Mouse (Mus musculus): ENCODE data around the gene Slc2a8. TPM values are rescaled to one million over a fixed set of nuclear protein-coding genes. Genes with fewer than 3 reads are reported as not detected.

Slc2a8 gene
- polyA plus RNA-seq, 1 experiment, result 28.4 TPM

DNA sequence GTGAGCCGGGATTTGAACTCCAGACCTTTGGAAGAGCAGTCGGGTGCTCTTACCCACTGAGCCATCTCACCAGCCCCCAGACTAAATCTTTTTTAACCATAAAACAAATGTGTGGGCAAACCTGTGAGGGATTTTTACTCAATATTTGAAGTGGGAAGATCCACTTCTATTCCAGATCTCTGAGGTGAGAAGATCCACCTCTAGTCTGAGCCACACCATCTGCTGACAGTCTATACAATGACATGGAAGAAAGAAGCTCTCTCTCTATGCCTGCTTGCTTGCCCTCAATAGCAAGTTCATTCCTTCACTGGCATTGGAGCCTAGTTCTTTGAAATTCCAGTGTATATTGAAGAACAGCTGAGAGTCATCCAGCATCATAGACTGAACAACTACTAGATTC lies 17.9 kb upstream of the Slc2a8 start:
- no peaks in the 10 kb centered on the region; the same call in 1 of the 2 replicates for H3K9me3 ChIP-seq
- H3K36me3 ChIP-seq (replicated peaks; ENCODE audit: low read length), result no peaks in the 10 kb centered on the region
- TF ChIP-seq GATA1 (IDR thresholded peaks at IDR 0.05; ENCODE audit: borderline replicate concordance, low read length) (no peak), FLI1 (IDR thresholded peaks at IDR 0.05; ENCODE audit: low read length) (no peak)
- peaks cover 44% of the 10 kb centered on the region for H3K27me3 ChIP-seq (replicated peaks)
- no peak overlapping the region for H3K4me3 ChIP-seq (replicated peaks)
- no peaks in the 10 kb centered on the region for H3K4me1 ChIP-seq

DNA sequence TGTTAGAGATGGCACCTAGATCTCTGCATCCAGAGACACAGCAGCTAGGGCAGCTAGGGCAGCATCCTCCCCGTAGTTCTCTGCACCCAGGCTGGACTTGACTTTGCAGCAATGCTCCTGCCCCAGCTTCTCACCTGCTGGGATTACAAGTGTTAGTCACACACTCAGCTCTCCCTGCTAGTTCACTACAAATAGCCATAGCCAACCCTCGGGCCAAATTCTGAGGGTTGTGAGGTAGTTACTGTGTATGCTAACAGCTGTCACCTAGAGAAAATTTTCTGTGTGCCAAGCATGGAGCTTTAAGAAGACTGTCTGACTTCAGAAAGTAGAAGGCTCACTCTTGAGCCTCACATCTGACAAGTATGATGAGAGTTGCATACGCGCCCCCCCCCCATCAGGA lies 15.9 kb upstream of the Slc2a8 start:
- H3K9me3 ChIP-seq, result no peaks in the 10 kb centered on the region; the same call in 1 of the 2 replicates
- TF ChIP-seq FLI1 (IDR thresholded peaks at IDR 0.05; ENCODE audit: low read length) (no peak), GATA1 (IDR thresholded peaks at IDR 0.05; ENCODE audit: borderline replicate concordance, low read length) (no peak)
- no peaks in the 10 kb centered on the region for H3K4me1 ChIP-seq
- H3K4me3 ChIP-seq (replicated peaks), result no peak overlapping the region
- no peaks in the 10 kb centered on the region for H3K36me3 ChIP-seq (replicated peaks; ENCODE audit: low read length)
- H3K27me3 ChIP-seq (replicated peaks), result peaks cover 38% of the 10 kb centered on the region

DNA sequence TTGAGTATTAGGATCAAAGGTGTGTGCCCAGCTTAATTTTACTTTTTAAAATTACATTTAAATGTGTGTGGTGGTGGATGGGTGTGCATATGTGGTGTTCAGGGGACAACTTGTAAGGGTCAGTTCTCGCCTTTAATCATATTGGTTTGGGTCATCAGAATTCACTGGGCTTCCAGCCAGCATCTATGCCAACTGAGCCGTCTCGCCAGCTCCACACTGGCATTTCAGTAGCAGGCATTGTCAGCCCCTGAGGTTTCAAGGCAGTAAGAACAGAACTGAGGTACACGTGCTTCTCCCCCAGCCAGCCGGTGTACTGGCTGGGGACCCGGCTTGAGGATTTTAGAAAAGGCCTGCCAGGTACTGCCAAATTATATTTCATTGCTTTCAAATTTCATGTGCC lies 15.2 kb upstream of the Slc2a8 start:
- Histone ChIP-seq H3K36me3 (replicated peaks; ENCODE audit: low read length) (no peaks in the 10 kb centered on the region), H3K27me3 (replicated peaks) (peaks cover 38% of the 10 kb centered on the region), H3K4me3 (replicated peaks) (no peak overlapping the region), H3K9me3 (no peaks in the 10 kb centered on the region; the same call in 1 of the 2 replicates), H3K4me1 (peaks cover 3% of the 10 kb centered on the region; the same call in 1 of the 2 replicates)
- TF ChIP-seq GATA1 (IDR thresholded peaks at IDR 0.05; ENCODE audit: borderline replicate concordance, low read length) (no peak), FLI1 (IDR thresholded peaks at IDR 0.05; ENCODE audit: low read length) (no peak)

DNA sequence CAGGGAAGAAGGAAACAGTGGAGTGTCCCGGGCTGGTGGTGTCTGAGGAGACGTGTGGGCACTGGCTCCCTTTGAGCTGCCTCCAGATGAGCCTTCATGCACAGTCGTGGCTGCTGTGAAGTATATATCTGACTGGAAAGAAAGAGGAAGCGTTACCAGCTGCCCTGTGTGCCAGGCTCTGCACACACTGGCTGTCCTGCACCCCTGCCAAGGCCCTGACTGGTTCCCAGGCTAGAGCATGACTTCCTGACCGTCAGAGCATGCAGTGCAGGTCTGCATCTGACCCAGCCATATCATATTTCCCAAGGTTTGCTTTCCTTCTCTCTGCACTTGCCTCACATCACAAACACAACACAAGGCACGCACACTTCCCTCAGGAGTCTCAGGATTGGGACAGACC lies 10.2 kb upstream of the Slc2a8 start:
- TF ChIP-seq GATA1 (IDR thresholded peaks at IDR 0.05; ENCODE audit: borderline replicate concordance, low read length), result no peak
- TF ChIP-seq FLI1 (IDR thresholded peaks at IDR 0.05; ENCODE audit: low read length), result no peak
- peaks cover 40% of the 10 kb centered on the region for H3K27me3 ChIP-seq (replicated peaks)

DNA sequence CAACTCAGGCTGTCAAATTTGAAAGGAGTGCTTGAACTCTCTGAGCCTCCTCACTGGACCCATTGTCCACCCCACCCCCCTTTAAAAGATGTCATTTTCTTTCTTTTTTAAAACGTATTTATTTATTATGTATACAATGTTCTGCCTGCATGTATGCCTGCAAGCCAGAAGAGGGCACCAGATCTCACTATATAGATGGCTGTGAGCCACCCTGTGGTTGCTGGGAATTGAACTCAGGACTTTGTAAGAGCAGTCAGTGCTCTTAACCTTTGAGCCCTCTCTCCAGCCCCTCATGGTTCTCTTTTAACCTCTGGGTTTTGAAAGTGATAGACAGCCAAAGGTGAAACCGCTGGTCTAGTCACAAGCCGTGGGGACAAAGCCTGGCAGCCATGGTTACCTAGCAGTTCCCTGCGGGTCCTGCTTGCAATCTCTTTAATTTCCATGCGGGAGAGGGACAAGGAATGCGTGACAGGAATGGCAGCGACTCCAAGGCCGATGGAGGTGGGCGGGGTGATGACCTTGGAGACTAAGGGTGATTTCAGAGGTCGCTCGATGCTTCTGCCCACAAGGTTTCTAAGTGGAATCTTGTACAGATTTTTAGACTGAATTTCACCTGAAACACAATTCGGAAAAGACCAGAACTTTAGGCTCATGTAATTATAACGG lies 8.4 kb upstream of the Slc2a8 start:
- no peak for TF ChIP-seq FLI1 (IDR thresholded peaks at IDR 0.05; ENCODE audit: low read length)
- TF ChIP-seq GATA1 (IDR thresholded peaks at IDR 0.05; ENCODE audit: borderline replicate concordance, low read length), result no peak
- Histone ChIP-seq H3K9me3 (no peaks in the 10 kb centered on the region), H3K36me3 (replicated peaks; ENCODE audit: low read length) (no peaks in the 10 kb centered on the region), H3K27me3 (replicated peaks) (peaks cover 45% of the 10 kb centered on the region), H3K4me1 (peaks cover 13% of the 10 kb centered on the region), H3K4me3 (replicated peaks) (no peak overlapping the region)

More for the DNA sequence above, 10.2 kb upstream of the Slc2a8 start:
- Histone ChIP-seq H3K4me3 (replicated peaks) (no peak overlapping the region), H3K36me3 (replicated peaks; ENCODE audit: low read length) (no peaks in the 10 kb centered on the region), H3K9me3 (no peaks in the 10 kb centered on the region), H3K4me1 (peaks cover 13% of the 10 kb centered on the region)

DNA sequence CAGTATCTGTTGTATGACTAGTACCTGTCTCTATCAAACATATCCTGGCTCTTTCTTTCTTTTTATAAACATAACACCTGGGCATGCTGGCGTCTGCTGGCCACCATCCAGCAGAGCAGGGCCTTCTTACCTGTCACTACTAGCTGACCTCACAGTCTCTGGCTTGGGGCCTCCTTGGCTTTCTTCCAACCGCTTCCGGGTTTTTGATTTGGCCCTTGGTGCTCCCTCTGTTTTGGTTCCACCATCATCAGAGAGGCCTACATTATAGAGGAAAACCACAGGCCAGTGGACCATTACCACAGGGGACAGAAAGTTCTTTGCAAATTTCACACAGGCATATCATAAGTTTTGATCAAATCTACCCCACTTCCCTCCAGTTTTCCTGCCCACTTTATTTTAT lies 7.5 kb upstream of the Slc2a8 start:
- Histone ChIP-seq H3K9me3 (no peaks in the 10 kb centered on the region), H3K4me3 (replicated peaks) (no peak overlapping the region), H3K27me3 (replicated peaks) (peaks cover 41% of the 10 kb centered on the region), H3K4me1 (peaks cover 16% of the 10 kb centered on the region), H3K36me3 (replicated peaks; ENCODE audit: low read length) (no peaks in the 10 kb centered on the region)
- TF ChIP-seq GATA1 (IDR thresholded peaks at IDR 0.05; ENCODE audit: borderline replicate concordance, low read length) (no peak), FLI1 (IDR thresholded peaks at IDR 0.05; ENCODE audit: low read length) (no peak)

DNA sequence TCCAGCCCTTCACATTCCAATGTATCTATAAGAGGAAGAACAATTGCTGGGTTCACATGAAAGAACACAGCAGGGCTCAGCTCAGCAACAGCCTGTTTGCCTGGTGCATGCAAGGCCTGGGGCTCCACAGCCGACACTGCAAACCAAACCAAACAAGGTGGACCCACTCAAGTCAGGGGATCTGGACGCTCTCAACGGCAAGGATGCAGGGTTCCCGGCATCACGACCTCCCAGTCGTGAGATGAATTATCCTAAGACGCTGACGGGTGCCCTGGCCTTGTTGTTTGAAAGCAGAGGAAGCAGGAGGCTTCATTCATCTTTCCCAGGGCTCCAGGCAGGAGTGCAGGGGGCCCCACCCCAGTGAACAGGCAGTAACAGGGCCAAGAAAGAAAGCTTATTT lies 4.0 kb upstream of the Slc2a8 start:
- Histone ChIP-seq H3K36me3 (replicated peaks; ENCODE audit: low read length) (no peaks in the 10 kb centered on the region), H3K4me3 (replicated peaks) (no peak overlapping the region), H3K9me3 (no peaks in the 10 kb centered on the region), H3K27me3 (replicated peaks) (peaks cover 28% of the 10 kb centered on the region), H3K4me1 (peaks cover 29% of the 10 kb centered on the region)
- no peak for TF ChIP-seq FLI1 (IDR thresholded peaks at IDR 0.05; ENCODE audit: low read length)
- no peak for TF ChIP-seq GATA1 (IDR thresholded peaks at IDR 0.05; ENCODE audit: borderline replicate concordance, low read length)

DNA sequence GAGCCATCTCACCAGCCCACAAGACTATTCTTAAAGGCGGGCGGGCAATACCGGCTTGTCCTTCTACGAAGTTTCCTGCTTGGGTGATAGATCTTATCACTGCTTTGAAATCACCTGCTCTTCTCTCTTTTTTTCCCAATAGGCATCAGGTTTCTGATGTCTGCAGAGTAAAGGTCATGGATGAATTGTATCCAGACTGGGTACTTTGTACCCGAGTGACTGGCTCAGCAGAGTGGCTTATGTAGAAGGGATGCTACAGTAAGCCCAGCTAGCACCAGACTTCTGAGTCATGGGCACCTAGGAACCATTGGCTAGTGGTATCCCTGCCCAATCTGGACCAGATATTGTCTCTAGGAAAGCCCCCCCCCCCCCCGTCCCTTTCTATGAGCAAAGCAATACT lies 1.7 kb upstream of the Slc2a8 start:
- no peaks in the 10 kb centered on the region for H3K9me3 ChIP-seq
- no peaks in the 10 kb centered on the region for H3K36me3 ChIP-seq (replicated peaks; ENCODE audit: low read length)
- peaks cover 30% of the 10 kb centered on the region for H3K27me3 ChIP-seq (replicated peaks)
- no peak for TF ChIP-seq GATA1 (IDR thresholded peaks at IDR 0.05; ENCODE audit: borderline replicate concordance, low read length)
- no peak for TF ChIP-seq FLI1 (IDR thresholded peaks at IDR 0.05; ENCODE audit: low read length)
- H3K4me3 ChIP-seq (replicated peaks), result no peak overlapping the region
- H3K4me1 ChIP-seq, result peaks cover 24% of the 10 kb centered on the region

DNA sequence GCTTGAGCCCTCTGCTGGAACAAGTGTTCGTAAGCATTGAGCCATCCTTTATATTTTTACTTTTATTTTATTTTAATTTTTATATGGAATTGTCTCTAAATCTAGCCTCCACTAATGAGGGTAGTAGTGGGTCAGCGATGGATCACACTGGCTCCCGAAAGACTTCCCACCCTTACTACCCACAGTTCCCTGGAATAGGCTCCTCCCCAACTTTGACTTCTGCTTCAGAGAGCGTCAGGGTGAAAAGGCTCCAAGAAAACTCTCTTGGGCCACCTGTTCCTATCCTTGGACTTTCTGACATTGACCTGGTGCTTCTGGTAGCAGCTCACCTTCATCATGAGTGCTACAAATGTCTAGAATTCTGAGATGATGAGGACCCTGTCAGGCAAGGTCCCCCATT lies 817 bp upstream of the Slc2a8 start:
- H3K27me3 ChIP-seq (replicated peaks), result peaks cover 27% of the 10 kb centered on the region
- TF ChIP-seq GATA1 (IDR thresholded peaks at IDR 0.05; ENCODE audit: borderline replicate concordance, low read length) (no peak), FLI1 (IDR thresholded peaks at IDR 0.05; ENCODE audit: low read length) (no peak)
- peaks cover 30% of the 10 kb centered on the region for H3K4me1 ChIP-seq

DNA sequence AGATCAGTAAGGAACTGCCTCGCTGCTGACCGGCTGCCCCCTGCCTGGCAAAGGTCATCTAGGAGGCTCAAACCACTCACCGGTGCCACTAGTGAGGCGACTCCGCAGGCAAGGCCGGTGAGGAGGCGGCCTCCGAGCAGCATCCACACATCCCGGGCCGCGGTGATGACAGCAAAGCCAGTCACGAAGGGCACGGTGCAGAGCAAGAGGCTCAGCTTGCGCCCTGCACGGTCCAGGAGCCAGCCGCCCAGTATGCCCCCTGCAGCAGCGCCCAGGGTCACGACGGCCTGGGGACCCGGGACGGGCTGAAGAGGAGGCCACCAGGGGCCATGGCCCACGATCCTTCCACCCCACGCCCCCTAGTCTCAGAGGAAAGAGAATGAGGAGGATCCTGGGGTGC lies 602 bp downstream of the Slc2a8 start:
- peaks cover 6% of the 10 kb centered on the region for H3K36me3 ChIP-seq (replicated peaks; ENCODE audit: low read length)
- peaks cover 19% of the 10 kb centered on the region for H3K27me3 ChIP-seq (replicated peaks)
- TF ChIP-seq FLI1 (IDR thresholded peaks at IDR 0.05; ENCODE audit: low read length) (no peak), GATA1 (IDR thresholded peaks at IDR 0.05; ENCODE audit: borderline replicate concordance, low read length) (no peak)
- H3K9me3 ChIP-seq, result no peaks in the 10 kb centered on the region
- peaks cover 30% of the 10 kb centered on the region for H3K4me1 ChIP-seq
- peak overlapping the region; percentile 95 for H3K4me3 ChIP-seq (replicated peaks)

More for the DNA sequence above, 817 bp upstream of the Slc2a8 start:
- Histone ChIP-seq H3K4me3 (replicated peaks) (peak overlapping the region; percentile 95), H3K9me3 (no peaks in the 10 kb centered on the region), H3K36me3 (replicated peaks; ENCODE audit: low read length) (peaks cover 2% of the 10 kb centered on the region)
